Mouse (Mus musculus) forebrain, embryonic 10.5 days (tissue): ENCODE data around the gene Rcan1. TPM values are rescaled to one million over a fixed set of nuclear protein-coding genes. Genes with fewer than 3 reads are reported as not detected.
A peak's percentile ranks its signal among the peaks of the same experiment; 100 is the strongest.

ENCODE experiments used
- DNase-seq: peaks from one replicate; pipeline ENCODE4 v3.0.0-alpha.2; 2017; ENCODE audit warnings: low spot score; ENCODE audit errors: extremely low spot score
- H3K27ac ChIP-seq: fragments of 300-500 bp; sonication (generic); 2 replicates; pipeline ENCODE4 v1.5.1; 2016; ENCODE audit warnings: mild to moderate bottlenecking
- H3K27me3 ChIP-seq: fragments of 300-500 bp; sonication (generic); 2 replicates; pipeline ENCODE4 v1.6.1; 2016; ENCODE audit warnings: mild to moderate bottlenecking; ENCODE audit not compliant: poor library complexity, severe bottlenecking
- H3K36me3 ChIP-seq: fragments of 300-500 bp; sonication (generic); replicated peaks from 2 replicates; pipeline ENCODE4 v1.6.1; 2016; ENCODE audit warnings: mild to moderate bottlenecking, moderate library complexity
- H3K4me1 ChIP-seq: fragments of 300-500 bp; sonication (generic); 2 replicates; pipeline ENCODE4 v1.6.1; 2016
- H3K4me3 ChIP-seq: fragments of 300-500 bp; sonication (generic); 2 replicates; pipeline ENCODE4 v1.5.1; 2016; ENCODE audit warnings: mild to moderate bottlenecking, moderate library complexity
- H3K9me3 ChIP-seq: fragments of 300-500 bp; sonication (generic); 2 replicates; pipeline ENCODE4 v1.6.1; 2016; ENCODE audit warnings: mild to moderate bottlenecking, moderate library complexity
- WGBS: fragments of 180-500 bp; shearing (Covaris S2); methylation state at CpG from one replicate; pipeline ENCODE4 v1.1.7; 2016; 5-methylcytosine and 5-hydroxymethylcytosine counted together
- polyA plus RNA-seq: library from polyadenylated mRNA; unstranded; fragments of >200 nt; fragmentation: Nextera tagmentation; extraction: Ambion mirVana; gene quantifications from 2 replicates; pipeline ENCODE4 v1.2.1, GENCODE M21; 2016

The Rcan1 gene
- polyA plus RNA-seq, 1 experiment from 2014 or later = 34.4 TPM

GRCm38 (mm10) chr16:92443644-92444113 is 27.0 kb downstream of the Rcan1 start:
- Histone ChIP-seq H3K36me3 (peaks cover 2% of the 10 kb centered on the region; the same call in 1 of the 2 replicates), H3K27me3 (no peaks in the 10 kb centered on the region), H3K9me3 (no peaks in the 10 kb centered on the region), H3K4me3 (no peak overlapping the region), H3K27ac (no peak overlapping the region), H3K4me1 (peaks cover 37% of the 10 kb centered on the region)
- no peak for DNase-seq
- WGBS = 80% methylated on average over 13 of the region's 13 CpGs

- no peak overlapping the region for H3K4me3 ChIP-seq
- no peaks in the 10 kb centered on the region for H3K9me3 ChIP-seq
- no peak for DNase-seq
- 92% methylated on average over 4 of the region's 4 CpGs for WGBS
- no peaks in the 10 kb centered on the region for H3K27me3 ChIP-seq
- no peak overlapping the region for H3K27ac ChIP-seq
- H3K36me3 ChIP-seq = no peaks in the 10 kb centered on the region; the same call in 1 of the 2 replicates
- peaks cover 38% of the 10 kb centered on the region for H3K4me1 ChIP-seq
Observed at GRCm38 (mm10) chr16:92442946-92443345, 27.7 kb downstream of the Rcan1 start.

GRCm38 (mm10) chr16:92442150-92442549 is 28.5 kb downstream of the Rcan1 start:
- 95% methylated on average over 11 of the region's 11 CpGs for WGBS
- H3K27ac ChIP-seq = no peak overlapping the region
- no peak for DNase-seq
- H3K36me3 ChIP-seq = no peaks in the 10 kb centered on the region; the same call in 1 of the 2 replicates
- peaks cover 38% of the 10 kb centered on the region for H3K4me1 ChIP-seq
- H3K9me3 ChIP-seq = no peaks in the 10 kb centered on the region
- no peak overlapping the region for H3K4me3 ChIP-seq
- no peaks in the 10 kb centered on the region for H3K27me3 ChIP-seq

- WGBS = 78% methylated on average over 3 of the region's 3 CpGs
- H3K4me1 ChIP-seq = peaks cover 38% of the 10 kb centered on the region
- H3K27ac ChIP-seq = peak overlapping the region; percentile 41
Observed at GRCm38 (mm10) chr16:92441203-92441602, 29.5 kb downstream of the Rcan1 start.

GRCm38 (mm10) chr16:92440229-92440628 is 30.4 kb downstream of the Rcan1 start:
- H3K9me3 ChIP-seq = no peaks in the 10 kb centered on the region
- no peaks in the 10 kb centered on the region for H3K27me3 ChIP-seq
- WGBS = 76% methylated on average over 8 of the region's 8 CpGs
- H3K27ac ChIP-seq = peak overlapping the region; percentile 49; the same call in 1 of the 2 replicates
- peaks cover 36% of the 10 kb centered on the region for H3K4me1 ChIP-seq
- no peaks in the 10 kb centered on the region; the same call in 1 of the 2 replicates for H3K36me3 ChIP-seq
- H3K4me3 ChIP-seq = no peak overlapping the region
- no peak for DNase-seq

More at GRCm38 (mm10) chr16:92441203-92441602, 29.5 kb downstream of the Rcan1 start:
- H3K36me3 ChIP-seq = no peaks in the 10 kb centered on the region; the same call in 1 of the 2 replicates
- no peaks in the 10 kb centered on the region for H3K9me3 ChIP-seq
- no peak overlapping the region for H3K4me3 ChIP-seq
- no peak for DNase-seq
- no peaks in the 10 kb centered on the region for H3K27me3 ChIP-seq

- Histone ChIP-seq H3K4me1 (peaks cover 33% of the 10 kb centered on the region), H3K9me3 (no peaks in the 10 kb centered on the region), H3K27me3 (no peaks in the 10 kb centered on the region), H3K27ac (0 out of 2 replicates have a peak overlapping the region, but pooled peaks have one; percentile 49), H3K4me3 (no peak overlapping the region), H3K36me3 (no peaks in the 10 kb centered on the region; the same call in 1 of the 2 replicates)
- no peak for DNase-seq
- 80% methylated on average over 2 of the region's 2 CpGs for WGBS
Observed at GRCm38 (mm10) chr16:92439775-92440174, 30.9 kb downstream of the Rcan1 start.

GRCm38 (mm10) chr16:92435431-92435985 is 35.2 kb downstream of the Rcan1 start:
- no peaks in the 10 kb centered on the region for H3K27me3 ChIP-seq
- H3K36me3 ChIP-seq = peaks cover 27% of the 10 kb centered on the region
- H3K27ac ChIP-seq = no peak overlapping the region
- no peak for DNase-seq
- WGBS = 89% methylated on average over 18 of the region's 18 CpGs
- H3K4me1 ChIP-seq = peaks cover 12% of the 10 kb centered on the region
- no peaks in the 10 kb centered on the region; the same call in 1 of the 2 replicates for H3K9me3 ChIP-seq
- H3K4me3 ChIP-seq = no peak overlapping the region

- peaks cover 16% of the 10 kb centered on the region for H3K4me1 ChIP-seq
- no peak for DNase-seq
- H3K36me3 ChIP-seq = peaks cover 27% of the 10 kb centered on the region
- no peak overlapping the region for H3K4me3 ChIP-seq
- no peak overlapping the region for H3K27ac ChIP-seq
- WGBS = 93% methylated on average over 3 of the region's 3 CpGs
- no peaks in the 10 kb centered on the region; the same call in 1 of the 2 replicates for H3K9me3 ChIP-seq
- H3K27me3 ChIP-seq = no peaks in the 10 kb centered on the region
Observed at GRCm38 (mm10) chr16:92433176-92433575, 37.5 kb downstream of the Rcan1 start.

GRCm38 (mm10) chr16:92430731-92431130 is 39.9 kb downstream of the Rcan1 start:
- WGBS = 94% methylated on average over 8 of the region's 8 CpGs
- no peak for DNase-seq
- Histone ChIP-seq H3K27me3 (no peaks in the 10 kb centered on the region), H3K4me1 (peaks cover 41% of the 10 kb centered on the region), H3K36me3 (peaks cover 27% of the 10 kb centered on the region), H3K27ac (no peak overlapping the region), H3K9me3 (no peaks in the 10 kb centered on the region; the same call in 1 of the 2 replicates), H3K4me3 (no peak overlapping the region)

GRCm38 (mm10) chr16:92428197-92428950 is 42.3 kb downstream of the Rcan1 start:
- no peak overlapping the region for H3K27ac ChIP-seq
- H3K4me3 ChIP-seq = no peak overlapping the region
- H3K36me3 ChIP-seq = peaks cover 23% of the 10 kb centered on the region
- no peak for DNase-seq
- H3K9me3 ChIP-seq = no peaks in the 10 kb centered on the region; the same call in 1 of the 2 replicates
- no peaks in the 10 kb centered on the region for H3K27me3 ChIP-seq
- WGBS = 79% methylated on average over 19 of the region's 19 CpGs
- H3K4me1 ChIP-seq = peaks cover 49% of the 10 kb centered on the region

GRCm38 (mm10) chr16:92426708-92427107 is 44.0 kb downstream of the Rcan1 start:
- WGBS = 32% methylated on average over 6 of the region's 6 CpGs

GRCm38 (mm10) chr16:92425875-92426274 is 44.8 kb downstream of the Rcan1 start:
- Histone ChIP-seq H3K36me3 (peaks cover under 1% of the 10 kb centered on the region; the same call in 1 of the 2 replicates), H3K27ac (no peak overlapping the region), H3K4me1 (peaks cover 56% of the 10 kb centered on the region), H3K4me3 (no peak overlapping the region), H3K9me3 (no peaks in the 10 kb centered on the region), H3K27me3 (no peaks in the 10 kb centered on the region)
- WGBS = 81% methylated on average over 11 of the region's 11 CpGs
- DNase-seq = no peak

More at GRCm38 (mm10) chr16:92426708-92427107, 44.0 kb downstream of the Rcan1 start:
- no peak overlapping the region for H3K4me3 ChIP-seq
- H3K36me3 ChIP-seq = peaks cover 8% of the 10 kb centered on the region
- no peaks in the 10 kb centered on the region for H3K27me3 ChIP-seq
- peaks cover 53% of the 10 kb centered on the region for H3K4me1 ChIP-seq
- peak overlapping the region; percentile 51; the same call in 1 of the 2 replicates for H3K27ac ChIP-seq
- no peaks in the 10 kb centered on the region for H3K9me3 ChIP-seq
- no peak for DNase-seq

GRCm38 (mm10) chr16:92423363-92423762 is 47.3 kb downstream of the Rcan1 start:
- DNase-seq = no peak
- peaks cover 42% of the 10 kb centered on the region for H3K4me1 ChIP-seq
- no peak overlapping the region for H3K4me3 ChIP-seq
- no peaks in the 10 kb centered on the region for H3K36me3 ChIP-seq
- H3K27me3 ChIP-seq = no peaks in the 10 kb centered on the region
- no peaks in the 10 kb centered on the region for H3K9me3 ChIP-seq
- peak overlapping the region; percentile 41; the same call in 1 of the 2 replicates for H3K27ac ChIP-seq
- 73% methylated on average over 10 of the region's 10 CpGs for WGBS
